Mouse (Mus musculus) stomach, postnatal 0 days (tissue): ENCODE data around the gene Mrtfb.

Experiments used
- CTCF ChIP-seq: IDR thresholded peaks from 2 replicates; pipeline ENCODE4 v1.5.1; 2016; ENCODE audit warnings: antibody characterized with exemption, low read depth, mild to moderate bottlenecking, moderate library complexity
- EP300 ChIP-seq: optimal IDR thresholded peaks from 2 replicates; pipeline ENCODE3; 2016; ENCODE audit warnings: antibody characterized with exemption

- TF ChIP-seq CTCF (no peak), EP300 (no peak)
Observed at GRCm38 (mm10) chr16:13435627-13436026, 179.3 kb downstream of the Mrtfb start.
